Mouse (Mus musculus) erythroblast, embryonic 14.5 days (primary cell): Measurements from ENCODE around the gene Tle2. TPM values are rescaled to one million over a fixed set of nuclear protein-coding genes. Genes with fewer than 3 reads are reported as not detected.

ENCODE experiments used
- H3K27me3 ChIP-seq: 2 replicates; pipeline ENCODE4 v1.6.1; 2012; ENCODE audit warnings: inconsistent platforms; ENCODE audit not compliant: control insufficient read depth
- H3K36me3 ChIP-seq: 2 replicates; pipeline ENCODE4 v1.6.1; 2012; ENCODE audit warnings: mild to moderate bottlenecking, inconsistent platforms; ENCODE audit not compliant: control insufficient read depth
- H3K4me1 ChIP-seq: 2 replicates; pipeline ENCODE4 v1.6.1; 2012; ENCODE audit warnings: inconsistent platforms; ENCODE audit not compliant: control insufficient read depth
- H3K4me3 ChIP-seq: replicated peaks from 2 replicates; pipeline ENCODE3; 2012; ENCODE audit warnings: moderate library complexity, mild to moderate bottlenecking, inconsistent platforms
- H3K9me3 ChIP-seq: 2 replicates; pipeline ENCODE4 v1.6.1; 2012; ENCODE audit warnings: low read length, inconsistent platforms, mixed read lengths; ENCODE audit not compliant: control insufficient read depth
- GATA1 ChIP-seq: IDR thresholded peaks from 2 replicates; pipeline ENCODE4 v1.6.1; 2012; ENCODE audit warnings: low read length, inconsistent platforms, mixed read lengths
- TAL1 ChIP-seq: IDR thresholded peaks from 3 replicates; pipeline ENCODE4 v1.6.1; 2012; ENCODE audit warnings: low read length, inconsistent platforms, mixed read lengths
- polyA plus RNA-seq: library from polyadenylated mRNA; stranded (reverse); fragments of >175 nt; gene quantifications from 2 replicates; pipeline ENCODE4 v1.2.3, GENCODE M21; 2012

Tle2 gene
- polyA plus RNA-seq, 1 experiment: 0.10 TPM

GRCm38 (mm10) chr10:81605974-81606751 is 31.8 kb downstream of the Tle2 start, which contains the start of gene BC025920:
Gene BC025920, plus strand, starts transcription at chr10:81606270.
- H3K36me3 ChIP-seq: peaks cover 20% of the 10 kb centered on the region
- no peak for TF ChIP-seq GATA1
- TF ChIP-seq TAL1: no peak
- peaks cover 46% of the 10 kb centered on the region for H3K4me1 ChIP-seq
- H3K9me3 ChIP-seq: 0 out of 2 replicates have a peak, but pooled peaks cover 2% of the 10 kb centered on the region
- H3K4me3 ChIP-seq: peak within 1 kb of the TSS; percentile 68
- H3K27me3 ChIP-seq: no peaks in the 10 kb centered on the region

GRCm38 (mm10) chr10:81608308-81608707 is 33.9 kb downstream of the Tle2 start:
- Histone ChIP-seq H3K4me1 (peaks cover 30% of the 10 kb centered on the region), H3K4me3 (no peak overlapping the region), H3K36me3 (peaks cover 20% of the 10 kb centered on the region), H3K27me3 (no peaks in the 10 kb centered on the region; the same call in 1 of the 2 replicates), H3K9me3 (0 out of 2 replicates have a peak, but pooled peaks cover 2% of the 10 kb centered on the region)
- TF ChIP-seq GATA1 (no peak), TAL1 (no peak)

- H3K4me3 ChIP-seq: no peak overlapping the region
- no peaks in the 10 kb centered on the region; the same call in 1 of the 2 replicates for H3K27me3 ChIP-seq
- H3K36me3 ChIP-seq: peaks cover 17% of the 10 kb centered on the region
- TF ChIP-seq TAL1 (no peak), GATA1 (no peak)
- 0 out of 2 replicates have a peak, but pooled peaks cover 2% of the 10 kb centered on the region for H3K9me3 ChIP-seq
- no peaks in the 10 kb centered on the region; the same call in 1 of the 2 replicates for H3K4me1 ChIP-seq
Observed at GRCm38 (mm10) chr10:81612779-81613178, 38.4 kb downstream of the Tle2 start.

GRCm38 (mm10) chr10:81615486-81615885 is 41.1 kb downstream of the Tle2 start:
- Histone ChIP-seq H3K4me3 (no peak overlapping the region), H3K9me3 (0 out of 2 replicates have a peak, but pooled peaks cover 2% of the 10 kb centered on the region), H3K4me1 (no peaks in the 10 kb centered on the region; the same call in 1 of the 2 replicates), H3K36me3 (no peaks in the 10 kb centered on the region), H3K27me3 (no peaks in the 10 kb centered on the region; the same call in 1 of the 2 replicates)
- no peak for TF ChIP-seq TAL1
- TF ChIP-seq GATA1: no peak

GRCm38 (mm10) chr10:81619976-81620375 is 45.6 kb downstream of the Tle2 start:
- H3K27me3 ChIP-seq: no peaks in the 10 kb centered on the region
- TF ChIP-seq GATA1 (no peak), TAL1 (no peak)
- H3K36me3 ChIP-seq: peaks cover 27% of the 10 kb centered on the region
- no peaks in the 10 kb centered on the region for H3K9me3 ChIP-seq
- H3K4me1 ChIP-seq: peaks cover 16% of the 10 kb centered on the region
- no peak overlapping the region for H3K4me3 ChIP-seq

- TF ChIP-seq GATA1 (no peak), TAL1 (no peak)
- H3K27me3 ChIP-seq: no peaks in the 10 kb centered on the region
- H3K36me3 ChIP-seq: peaks cover 35% of the 10 kb centered on the region
- peaks cover 23% of the 10 kb centered on the region for H3K4me1 ChIP-seq
- H3K4me3 ChIP-seq: no peak overlapping the region
- H3K9me3 ChIP-seq: no peaks in the 10 kb centered on the region
Observed at GRCm38 (mm10) chr10:81620786-81621185, 46.4 kb downstream of the Tle2 start.

- H3K4me3 ChIP-seq: no peak overlapping the region
Observed at GRCm38 (mm10) chr10:81623441-81623840, 49.1 kb downstream of the Tle2 start.

GRCm38 (mm10) chr10:81626101-81626993 is 52.0 kb downstream of the Tle2 start:
- no peaks in the 10 kb centered on the region for H3K9me3 ChIP-seq
- TF ChIP-seq TAL1: no peak
- no peak for TF ChIP-seq GATA1
- H3K4me1 ChIP-seq: peaks cover 53% of the 10 kb centered on the region
- peaks cover 35% of the 10 kb centered on the region for H3K36me3 ChIP-seq
- peak overlapping the region; percentile 72 for H3K4me3 ChIP-seq
- H3K27me3 ChIP-seq: no peaks in the 10 kb centered on the region

More at GRCm38 (mm10) chr10:81623441-81623840, 49.1 kb downstream of the Tle2 start:
- TF ChIP-seq TAL1: no peak
- TF ChIP-seq GATA1: no peak
- Histone ChIP-seq H3K36me3 (peaks cover 35% of the 10 kb centered on the region), H3K4me1 (peaks cover 48% of the 10 kb centered on the region), H3K9me3 (no peaks in the 10 kb centered on the region), H3K27me3 (no peaks in the 10 kb centered on the region)
